Mouse (Mus musculus): ENCODE measurements around the gene Gm37240. TPM values are rescaled to one million over a fixed set of nuclear protein-coding genes. Genes with fewer than 3 reads are reported as not detected.
A peak's percentile ranks its signal among the peaks of the same experiment; 100 is the strongest.

Gene Gm37240
- polyA plus RNA-seq, 1 experiment from 2014 or later: 0.67 TPM

DNA sequence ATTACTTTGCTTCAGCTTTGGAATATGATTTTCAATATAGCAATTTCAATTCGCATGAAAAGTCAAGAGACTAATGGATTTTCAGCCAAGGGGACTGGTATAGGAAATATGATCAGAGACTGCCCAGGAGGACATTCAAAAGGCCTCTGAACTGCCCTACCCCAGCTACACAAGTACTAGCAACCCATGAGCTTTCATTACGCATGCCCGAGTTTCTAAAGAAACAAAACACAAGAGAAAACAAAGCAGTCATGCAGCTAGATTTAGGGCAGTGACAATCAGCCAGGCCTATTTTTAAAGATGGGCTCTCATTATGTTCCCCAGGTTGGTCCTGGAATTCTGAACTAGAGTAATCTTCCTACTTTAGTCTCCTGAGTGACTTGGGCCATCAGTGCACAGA, 354.9 kb downstream of the Gm37240 start:
- no peak overlapping the region for H3K4me3 ChIP-seq (ENCODE audit: low read depth, low read length)
- no peak overlapping the region for H3K9ac ChIP-seq (ENCODE audit: low read length)
- no peaks in the 10 kb centered on the region for H3K36me3 ChIP-seq (ENCODE audit: control insufficient read depth, insufficient read depth, low read length)
- DNase-seq (ENCODE audit: low spot score, missing footprints) (peak; percentile 67), ATAC-seq (ENCODE audit: low FRiP score) (no peak)
- no peak overlapping the region for H3K27ac ChIP-seq (ENCODE audit: low read depth, low read length)
- no peak overlapping the region for H3K4me2 ChIP-seq
- H3K27me3 ChIP-seq (ENCODE audit: control insufficient read depth, insufficient read depth, low read length): no peaks in the 10 kb centered on the region
- no peaks in the 10 kb centered on the region for H3K9me3 ChIP-seq (ENCODE audit: control insufficient read depth, low read length)
- H3K4me1 ChIP-seq (ENCODE audit: control insufficient read depth, insufficient read depth, low read length): no peaks in the 10 kb centered on the region
- 38% methylated on average over 3 of the region's 3 CpGs for WGBS

DNA sequence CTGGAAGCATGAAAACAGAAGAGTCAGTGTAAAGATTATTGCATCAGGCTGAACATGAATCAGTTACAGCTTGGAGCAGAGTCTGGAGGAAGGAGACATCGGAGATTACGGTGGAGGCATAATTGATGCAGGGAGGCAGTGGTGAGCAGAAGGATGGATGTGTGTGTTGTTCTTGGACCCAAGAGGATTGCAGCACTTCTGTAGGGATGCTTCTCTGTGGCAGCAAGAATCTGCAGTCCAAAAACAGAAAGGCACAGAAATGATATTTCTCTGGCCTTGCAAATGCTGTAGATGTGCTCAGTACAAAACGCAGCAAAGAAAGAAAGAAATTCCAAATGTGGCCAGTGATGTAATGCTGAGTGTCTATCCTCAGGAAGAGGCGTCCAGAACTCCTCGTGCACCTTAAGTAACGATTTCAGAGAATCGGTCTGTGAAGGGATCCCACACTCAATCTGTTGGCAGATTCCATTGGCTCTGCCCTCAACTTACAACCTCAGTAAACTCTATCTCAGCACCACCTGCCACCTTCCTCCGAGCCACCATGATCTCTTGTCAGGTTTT, 356.6 kb downstream of the Gm37240 start:
- Histone ChIP-seq H3K4me2 (no peak overlapping the region), H3K27me3 (ENCODE audit: control insufficient read depth, insufficient read depth, low read length) (no peaks in the 10 kb centered on the region), H3K4me1 (ENCODE audit: control insufficient read depth, insufficient read depth, low read length) (no peaks in the 10 kb centered on the region), H3K9ac (ENCODE audit: low read length) (no peak overlapping the region), H3K9me3 (ENCODE audit: control insufficient read depth, low read length) (no peaks in the 10 kb centered on the region), H3K36me3 (ENCODE audit: control insufficient read depth, insufficient read depth, low read length) (no peaks in the 10 kb centered on the region), H3K4me3 (ENCODE audit: low read depth, low read length) (no peak overlapping the region), H3K27ac (ENCODE audit: low read depth, low read length) (no peak overlapping the region)
- ATAC-seq (ENCODE audit: low FRiP score): no peak
- WGBS: 88% methylated on average over 8 of the region's 8 CpGs
- no peak for DNase-seq (ENCODE audit: low spot score, missing footprints)

DNA sequence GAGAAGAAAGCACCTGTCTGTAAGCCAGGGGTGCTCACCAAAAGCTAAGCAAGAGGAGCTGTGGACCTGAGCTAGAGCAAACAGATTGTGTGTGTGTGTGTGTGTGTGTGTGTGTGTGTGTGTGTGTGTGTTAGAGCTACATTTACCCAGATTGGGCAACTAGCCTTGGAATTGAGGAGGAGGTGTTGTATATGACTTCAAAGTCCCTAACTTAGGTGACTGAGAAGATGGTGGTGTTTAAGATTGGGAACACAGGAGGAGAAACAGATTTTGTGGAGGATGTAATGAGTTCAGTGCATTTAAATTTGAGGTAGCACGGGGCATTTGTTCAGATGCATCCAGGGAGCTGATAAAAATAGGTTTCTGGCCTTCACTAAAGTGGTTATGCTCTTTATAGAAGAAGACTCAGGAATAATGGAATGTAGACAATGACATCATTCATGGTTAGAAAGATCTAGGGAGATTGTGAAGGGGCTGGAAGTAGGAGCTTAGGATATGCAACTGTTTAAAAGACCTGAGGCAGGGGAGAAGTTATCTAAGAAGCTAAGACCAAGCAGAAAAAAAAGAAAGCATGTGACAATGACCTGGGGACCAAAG, 365.9 kb downstream of the Gm37240 start:
- Histone ChIP-seq H3K9ac (ENCODE audit: low read length) (no peak overlapping the region), H3K4me2 (no peak overlapping the region), H3K27ac (ENCODE audit: low read depth, low read length) (no peak overlapping the region), H3K9me3 (ENCODE audit: control insufficient read depth, low read length) (no peaks in the 10 kb centered on the region), H3K36me3 (ENCODE audit: control insufficient read depth, insufficient read depth, low read length) (no peaks in the 10 kb centered on the region), H3K27me3 (ENCODE audit: control insufficient read depth, insufficient read depth, low read length) (no peaks in the 10 kb centered on the region), H3K4me3 (ENCODE audit: low read depth, low read length) (no peak overlapping the region), H3K4me1 (ENCODE audit: control insufficient read depth, insufficient read depth, low read length) (no peaks in the 10 kb centered on the region)
- whole genome bisulfite sequencing: 82% methylated on average over 1 of the region's 1 CpGs
- ATAC-seq (ENCODE audit: low FRiP score) (no peak), DNase-seq (ENCODE audit: low spot score, missing footprints) (no peak)

DNA sequence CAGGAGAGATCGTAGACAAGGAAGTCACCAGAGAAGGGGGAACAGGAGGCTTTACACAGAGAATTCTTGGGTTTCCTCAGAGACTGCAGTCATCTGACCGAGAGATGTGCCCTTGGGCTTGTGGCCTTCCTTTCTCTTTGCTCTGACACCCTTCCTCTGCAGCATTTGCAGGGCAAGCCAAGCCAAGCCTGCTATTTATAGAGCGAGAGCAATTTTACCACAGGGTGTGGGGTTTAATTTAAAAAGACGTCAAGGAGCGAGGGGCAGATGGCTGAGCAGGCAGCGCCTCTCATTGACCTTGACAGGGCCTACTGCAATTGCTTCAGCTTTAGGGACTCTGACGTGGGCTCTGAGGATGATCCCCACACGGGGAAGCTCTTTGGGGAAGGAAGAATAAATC, 368.6 kb downstream of the Gm37240 start:
- no peak for ATAC-seq (ENCODE audit: low FRiP score)
- 84% methylated on average over 8 of the region's 8 CpGs for WGBS
- DNase-seq (ENCODE audit: low spot score, missing footprints): no peak
- Histone ChIP-seq H3K4me2 (no peak overlapping the region), H3K27me3 (ENCODE audit: control insufficient read depth, insufficient read depth, low read length) (no peaks in the 10 kb centered on the region), H3K27ac (ENCODE audit: low read depth, low read length) (no peak overlapping the region), H3K4me3 (ENCODE audit: low read depth, low read length) (no peak overlapping the region), H3K9ac (ENCODE audit: low read length) (no peak overlapping the region), H3K9me3 (ENCODE audit: control insufficient read depth, low read length) (no peaks in the 10 kb centered on the region), H3K36me3 (ENCODE audit: control insufficient read depth, insufficient read depth, low read length) (no peaks in the 10 kb centered on the region), H3K4me1 (ENCODE audit: control insufficient read depth, insufficient read depth, low read length) (no peaks in the 10 kb centered on the region)

DNA sequence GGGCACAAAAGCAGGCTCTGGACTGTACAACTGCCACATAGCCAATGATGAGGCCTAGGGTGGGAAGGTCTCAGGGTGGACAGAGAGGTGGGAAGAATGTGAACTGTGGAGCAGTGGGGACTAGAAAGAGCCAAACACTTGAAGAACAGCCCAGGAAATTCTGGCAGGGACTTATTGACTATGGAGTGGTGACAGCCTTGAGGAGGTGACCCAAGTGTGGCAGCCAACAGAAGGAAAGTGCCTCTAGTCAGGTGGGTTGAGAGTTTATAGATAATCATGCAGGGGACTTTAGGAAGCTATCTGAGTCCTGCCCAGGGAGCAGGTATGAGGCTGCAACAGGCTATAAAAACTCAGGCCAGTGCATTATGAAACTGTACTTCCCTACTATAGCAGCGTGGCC, 369.2 kb downstream of the Gm37240 start:
- H3K4me2 ChIP-seq: no peak overlapping the region
- WGBS: 93% methylated on average over 1 of the region's 1 CpGs
- DNase-seq (ENCODE audit: low spot score, missing footprints) (no peak), ATAC-seq (ENCODE audit: low FRiP score) (no peak)
- no peaks in the 10 kb centered on the region for H3K9me3 ChIP-seq (ENCODE audit: control insufficient read depth, low read length)
- H3K9ac ChIP-seq (ENCODE audit: low read length): no peak overlapping the region
- no peaks in the 10 kb centered on the region for H3K36me3 ChIP-seq (ENCODE audit: control insufficient read depth, insufficient read depth, low read length)
- H3K4me1 ChIP-seq (ENCODE audit: control insufficient read depth, insufficient read depth, low read length): no peaks in the 10 kb centered on the region
- no peak overlapping the region for H3K4me3 ChIP-seq (ENCODE audit: low read depth, low read length)
- H3K27me3 ChIP-seq (ENCODE audit: control insufficient read depth, insufficient read depth, low read length): no peaks in the 10 kb centered on the region
- H3K27ac ChIP-seq (ENCODE audit: low read depth, low read length): no peak overlapping the region

DNA sequence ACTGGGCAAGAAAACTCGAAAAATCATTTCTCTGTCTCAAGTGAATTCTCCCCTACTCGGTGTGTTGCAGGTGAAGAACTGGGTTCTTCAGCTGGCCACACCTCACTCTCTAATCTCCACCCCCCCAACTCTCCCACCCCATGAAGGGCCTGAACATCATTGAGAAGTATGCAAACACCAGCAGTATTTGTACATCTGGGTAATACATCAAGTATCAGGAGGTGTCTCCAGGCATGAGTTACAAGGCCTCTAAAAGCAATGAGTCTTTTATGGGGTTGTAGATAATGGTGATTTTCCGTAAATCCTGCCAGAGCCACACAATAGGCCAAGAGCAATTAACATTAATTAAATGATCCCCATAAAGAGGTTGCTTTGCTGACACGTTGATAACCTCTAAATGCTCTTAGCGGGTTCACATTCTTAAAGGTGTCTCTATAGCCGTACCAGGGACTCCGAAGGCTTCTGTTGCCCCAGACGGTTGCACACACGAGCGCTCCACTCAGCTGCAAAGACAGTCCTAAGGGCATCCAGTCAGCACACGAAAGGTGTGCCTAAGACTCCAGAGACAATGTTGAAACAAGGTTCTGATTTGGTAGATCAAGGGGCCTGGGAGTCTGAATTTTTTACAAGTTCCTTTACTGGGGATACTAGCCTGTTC, 370.4 kb downstream of the Gm37240 start:
- H3K27ac ChIP-seq (ENCODE audit: low read depth, low read length): no peak overlapping the region
- no peak overlapping the region for H3K4me3 ChIP-seq (ENCODE audit: low read depth, low read length)
- H3K27me3 ChIP-seq (ENCODE audit: control insufficient read depth, insufficient read depth, low read length): no peaks in the 10 kb centered on the region
- H3K9ac ChIP-seq (ENCODE audit: low read length): no peak overlapping the region
- 82% methylated on average over 11 of the region's 11 CpGs for WGBS
- H3K4me2 ChIP-seq: no peak overlapping the region
- no peaks in the 10 kb centered on the region for H3K36me3 ChIP-seq (ENCODE audit: control insufficient read depth, insufficient read depth, low read length)
- no peak for DNase-seq (ENCODE audit: low spot score, missing footprints)
- no peak for ATAC-seq (ENCODE audit: low FRiP score)
- H3K9me3 ChIP-seq (ENCODE audit: control insufficient read depth, low read length): no peaks in the 10 kb centered on the region
- H3K4me1 ChIP-seq (ENCODE audit: control insufficient read depth, insufficient read depth, low read length): no peaks in the 10 kb centered on the region

DNA sequence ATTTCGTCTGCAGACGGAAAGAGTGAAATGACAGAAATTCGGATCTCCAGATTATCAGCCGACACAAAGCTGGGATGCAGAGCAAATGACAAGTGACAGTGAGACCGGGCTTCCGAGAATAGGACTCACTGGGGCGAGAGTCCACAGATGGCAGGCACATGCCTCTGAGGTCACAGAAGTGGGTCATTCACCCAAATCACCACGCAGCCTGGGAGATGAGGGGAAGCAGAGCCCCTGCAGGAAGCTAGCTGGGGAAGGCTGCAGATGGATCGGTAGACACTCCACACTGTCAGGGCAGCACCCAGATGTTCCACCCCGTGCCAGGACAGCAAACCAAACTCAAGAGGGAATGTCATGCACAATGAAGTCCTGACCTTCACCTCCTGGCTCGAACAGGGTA, 372.6 kb downstream of the Gm37240 start:
- WGBS: 84% methylated on average over 11 of the region's 11 CpGs
- no peaks in the 10 kb centered on the region for H3K9me3 ChIP-seq (ENCODE audit: control insufficient read depth, low read length)
- no peak overlapping the region for H3K9ac ChIP-seq (ENCODE audit: low read length)
- ATAC-seq (ENCODE audit: low FRiP score) (no peak), DNase-seq (ENCODE audit: low spot score, missing footprints) (no peak)
- no peaks in the 10 kb centered on the region for H3K4me1 ChIP-seq (ENCODE audit: control insufficient read depth, insufficient read depth, low read length)
- no peaks in the 10 kb centered on the region for H3K36me3 ChIP-seq (ENCODE audit: control insufficient read depth, insufficient read depth, low read length)
- no peak overlapping the region for H3K4me3 ChIP-seq (ENCODE audit: low read depth, low read length)
- H3K27ac ChIP-seq (ENCODE audit: low read depth, low read length): no peak overlapping the region
- no peak overlapping the region for H3K4me2 ChIP-seq
- no peaks in the 10 kb centered on the region for H3K27me3 ChIP-seq (ENCODE audit: control insufficient read depth, insufficient read depth, low read length)

DNA sequence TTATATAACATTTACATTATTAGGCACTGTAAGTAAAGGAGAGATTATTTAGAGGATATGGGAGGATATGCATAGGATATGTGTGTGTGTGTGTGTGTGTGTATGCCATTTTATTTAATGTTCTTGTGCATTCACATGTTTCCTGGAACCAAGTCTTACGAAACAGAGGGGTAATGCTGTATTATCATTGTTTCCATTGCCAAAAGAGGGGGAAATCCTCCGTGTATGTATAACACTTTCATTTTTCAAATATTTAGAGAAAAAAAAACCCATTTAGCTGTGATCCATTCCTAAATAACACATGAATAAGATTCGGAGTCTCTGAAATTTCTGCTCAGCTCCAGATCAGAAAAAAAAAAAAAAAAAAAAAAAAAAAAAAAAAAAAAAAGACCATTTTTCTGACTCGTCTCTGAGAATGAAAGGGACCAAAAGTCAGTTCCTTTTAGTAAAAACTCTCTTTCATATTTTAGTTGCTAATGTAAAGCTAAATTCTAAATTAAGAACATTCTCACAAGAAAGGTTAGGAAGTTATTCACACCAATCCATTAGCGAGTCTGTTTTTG, 378.5 kb downstream of the Gm37240 start:
- ATAC-seq (ENCODE audit: low FRiP score): no peak
- Histone ChIP-seq H3K4me2 (no peak overlapping the region), H3K4me3 (ENCODE audit: low read depth, low read length) (no peak overlapping the region), H3K27me3 (ENCODE audit: control insufficient read depth, insufficient read depth, low read length) (no peaks in the 10 kb centered on the region), H3K36me3 (ENCODE audit: control insufficient read depth, insufficient read depth, low read length) (no peaks in the 10 kb centered on the region), H3K9ac (ENCODE audit: low read length) (no peak overlapping the region), H3K9me3 (ENCODE audit: control insufficient read depth, low read length) (no peaks in the 10 kb centered on the region), H3K4me1 (ENCODE audit: control insufficient read depth, insufficient read depth, low read length) (no peaks in the 10 kb centered on the region), H3K27ac (ENCODE audit: low read depth, low read length) (no peak overlapping the region)
- DNase-seq (ENCODE audit: low spot score, missing footprints): no peak
- WGBS: 84% methylated on average over 5 of the region's 5 CpGs

DNA sequence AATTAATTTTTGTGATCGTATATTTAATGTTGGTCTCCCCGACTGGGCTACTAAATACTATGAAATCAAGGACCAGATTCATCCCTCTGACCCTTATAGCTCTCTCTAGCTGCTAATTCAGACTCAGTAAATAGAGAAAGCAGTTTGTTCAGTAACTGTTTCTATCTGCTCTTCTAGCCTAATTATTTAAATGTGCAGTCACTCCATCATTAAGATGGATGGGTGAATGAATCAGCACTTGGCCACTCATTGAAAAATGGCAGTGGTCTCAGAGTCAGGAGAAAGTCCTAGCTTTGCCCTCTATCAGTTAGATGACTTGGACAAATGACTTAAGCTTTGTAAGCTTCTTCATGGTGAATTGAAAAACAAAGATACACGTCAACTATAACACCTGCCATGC, 387.2 kb downstream of the Gm37240 start:
- no peak overlapping the region for H3K9ac ChIP-seq (ENCODE audit: low read length)
- H3K4me3 ChIP-seq (ENCODE audit: low read depth, low read length): no peak overlapping the region
- H3K4me1 ChIP-seq (ENCODE audit: control insufficient read depth, insufficient read depth, low read length): no peaks in the 10 kb centered on the region
- no peak overlapping the region for H3K27ac ChIP-seq (ENCODE audit: low read depth, low read length)
- no peak for DNase-seq (ENCODE audit: low spot score, missing footprints)
- no peak overlapping the region for H3K4me2 ChIP-seq
- H3K27me3 ChIP-seq (ENCODE audit: control insufficient read depth, insufficient read depth, low read length): no peaks in the 10 kb centered on the region
- ATAC-seq (ENCODE audit: low FRiP score): no peak
- WGBS: 77% methylated on average over 3 of the region's 3 CpGs
- H3K36me3 ChIP-seq (ENCODE audit: control insufficient read depth, insufficient read depth, low read length): no peaks in the 10 kb centered on the region
- no peaks in the 10 kb centered on the region for H3K9me3 ChIP-seq (ENCODE audit: control insufficient read depth, low read length)

Data from midbrain, embryonic 11.5 days (tissue).